Comparison of ENCODE assay signal across 12 mouse cellular contexts in the genomic region with DNA sequence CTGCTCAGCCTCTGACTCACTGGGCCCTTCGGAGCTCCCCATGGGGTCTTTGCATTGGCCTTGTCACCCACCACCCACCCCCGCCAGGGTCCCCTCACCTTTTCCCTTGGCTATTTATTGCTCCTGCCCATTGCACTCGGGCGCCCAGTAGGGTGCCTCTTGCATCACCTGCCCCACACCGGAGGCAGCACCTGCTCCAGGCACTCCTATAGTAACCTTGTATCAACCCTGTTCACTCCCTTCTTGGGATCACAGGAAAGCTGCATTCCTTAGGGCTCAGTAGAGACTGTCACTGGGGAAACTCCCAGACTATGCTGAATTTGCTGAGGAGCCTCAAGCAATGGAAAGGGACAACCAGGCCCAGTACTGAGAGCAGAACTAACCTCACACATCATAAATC. TPM values are rescaled to one million over a fixed set of nuclear protein-coding genes. Genes with fewer than 3 reads are reported as not detected.
DNase-seq lines count a peak whose midpoint lies in the region; ATAC-seq and TF ChIP-seq lines count a peak whose summit lies in the region.
"Had no signal": no experiment of that assay in that cellular context is flagged by ENCODE, and none has a peak within 500 bp of the region (broad histone marks: within the 10 kb centered on the region; RNA-seq: fewer than 3 reads in every experiment).

No protein-coding gene starts in this region.

- H3K4me3 ChIP-seq in forebrain, embryonic 10.5 days, result peak overlapping the region; percentile 12; the same call in 1 of the 2 replicates
- no peak overlapping the region for H3K4me3 ChIP-seq in forebrain, embryonic 11.5 days (ENCODE audit: low read depth, low read length)
- no peak overlapping the region for H3K4me3 ChIP-seq in kidney, embryonic 15.5 days (replicated peaks)
- H3K4me3 ChIP-seq in limb, embryonic 13.5 days, result no peak overlapping the region
- H3K4me3 ChIP-seq in stomach, postnatal 0 days (ENCODE audit: low read depth, low read length), result no peak overlapping the region
- H3K4me3 ChIP-seq: erythroblast, embryonic 14.5 days had no signal

- H3K27ac ChIP-seq in forebrain, embryonic 10.5 days, result peak overlapping the region; percentile 66
- H3K27ac ChIP-seq in forebrain, embryonic 11.5 days (ENCODE audit: low read depth, low read length), result no peak overlapping the region
- H3K27ac ChIP-seq in kidney, embryonic 15.5 days, result peak overlapping the region; percentile 45; the same call in 1 of the 2 replicates
- H3K27ac ChIP-seq in limb, embryonic 13.5 days, result no peak overlapping the region
- H3K27ac ChIP-seq in stomach, postnatal 0 days (replicated peaks), result peak overlapping the region; percentile 20; the same call in 1 of the 2 replicates

- H3K27me3 ChIP-seq in forebrain, embryonic 10.5 days (ENCODE audit: poor library complexity, severe bottlenecking), result peaks cover 40% of the 10 kb centered on the region
- H3K27me3 ChIP-seq in forebrain, embryonic 11.5 days (ENCODE audit: control insufficient read depth, insufficient read depth, low read length), result no peaks in the 10 kb centered on the region
- no peaks in the 10 kb centered on the region for H3K27me3 ChIP-seq in kidney, embryonic 15.5 days
- no peaks in the 10 kb centered on the region for H3K27me3 ChIP-seq in limb, embryonic 13.5 days
- H3K27me3 ChIP-seq in stomach, postnatal 0 days (ENCODE audit: control insufficient read depth, insufficient read depth, low read length), result no peaks in the 10 kb centered on the region

- peaks cover 20% of the 10 kb centered on the region for H3K9me3 ChIP-seq in forebrain, embryonic 10.5 days
- H3K9me3 ChIP-seq in forebrain, embryonic 11.5 days (ENCODE audit: control insufficient read depth, low read length), result no peaks in the 10 kb centered on the region; the same call in 1 of the 2 replicates
- H3K9me3 ChIP-seq in kidney, embryonic 15.5 days (replicated peaks), result peaks cover 6% of the 10 kb centered on the region; the same call in 1 of the 2 replicates
- peaks cover 6% of the 10 kb centered on the region for H3K9me3 ChIP-seq in limb, embryonic 13.5 days
- H3K9me3 ChIP-seq in stomach, postnatal 0 days (ENCODE audit: control insufficient read depth, low read length), result no peaks in the 10 kb centered on the region

- no peak for TF ChIP-seq CTCF in stomach, postnatal 0 days (IDR thresholded peaks at IDR 0.05; ENCODE audit: low read depth)

- no peaks in the 10 kb centered on the region for H3K36me3 ChIP-seq in forebrain, embryonic 10.5 days (replicated peaks)
- no peaks in the 10 kb centered on the region for H3K36me3 ChIP-seq in forebrain, embryonic 11.5 days (ENCODE audit: control insufficient read depth, insufficient read depth, low read length)
- H3K36me3 ChIP-seq in kidney, embryonic 15.5 days, result no peaks in the 10 kb centered on the region
- H3K36me3 ChIP-seq in limb, embryonic 13.5 days, result no peaks in the 10 kb centered on the region
- H3K36me3 ChIP-seq in stomach, postnatal 0 days (ENCODE audit: control insufficient read depth, insufficient read depth, low read length), result no peaks in the 10 kb centered on the region

- WGBS in forebrain, embryonic 10.5 days, result 62% methylated on average over 5 of the region's 5 CpGs
- WGBS in forebrain, embryonic 11.5 days, result 65% methylated on average over 5 of the region's 5 CpGs
- 49% methylated on average over 5 of the region's 5 CpGs for WGBS in kidney, embryonic 15.5 days
- 37% methylated on average over 5 of the region's 5 CpGs for WGBS in limb, embryonic 13.5 days
- WGBS in stomach, postnatal 0 days, result 50% methylated on average over 5 of the region's 5 CpGs

- H3K4me2 ChIP-seq in forebrain, embryonic 11.5 days (ENCODE audit: low read depth, low read length, severe bottlenecking), result no peak overlapping the region
- no peak overlapping the region for H3K4me2 ChIP-seq in kidney, embryonic 15.5 days
- peak overlapping the region; percentile 30; the same call in 1 of the 2 replicates for H3K4me2 ChIP-seq in limb, embryonic 13.5 days (replicated peaks)
- H3K4me2 ChIP-seq in stomach, postnatal 0 days (replicated peaks; ENCODE audit: low read depth), result no peak overlapping the region

- no peak for DNase-seq in forebrain, embryonic 10.5 days (ENCODE audit: extremely low spot score, low spot score)
- DNase-seq in forebrain, embryonic 11.5 days (ENCODE audit: low spot score), result no peak
- no peak for DNase-seq in kidney, adult 11 months
- no peak for DNase-seq in stomach, postnatal 0 days (ENCODE audit: low spot score)
- no peak for DNase-seq in kidney, postnatal 25 days
- DNase-seq: kidney, adult 2 months; lung, adult 18-20 months; thymus, adult 18-20 months had no signal

- H3K9ac ChIP-seq in forebrain, embryonic 11.5 days (ENCODE audit: low read length), result no peak overlapping the region
- H3K9ac ChIP-seq in kidney, embryonic 15.5 days, result no peak overlapping the region
- no peak overlapping the region for H3K9ac ChIP-seq in limb, embryonic 13.5 days
- H3K9ac ChIP-seq in stomach, postnatal 0 days (ENCODE audit: low read length), result no peak overlapping the region

- ATAC-seq in forebrain, embryonic 11.5 days (replicated peaks; ENCODE audit: low FRiP score), result no peak
- no peak for ATAC-seq in kidney, embryonic 15.5 days (replicated peaks; ENCODE audit: low FRiP score)
- ATAC-seq in limb, embryonic 13.5 days (ENCODE audit: low FRiP score, low read depth), result no peak
- peak; percentile 80 for ATAC-seq in stomach, postnatal 0 days (ENCODE audit: low FRiP score, low TSS enrichment)
- no peak for ATAC-seq in erythroid progenitor cell, adult 5-6 weeks (replicated peaks; ENCODE audit: low FRiP score, poor library complexity, severe bottlenecking)

- no peak for TF ChIP-seq EP300 in stomach, postnatal 0 days (optimal IDR thresholded peaks at IDR 0.05)

- H3K4me1 ChIP-seq in forebrain, embryonic 10.5 days, result peaks cover 51% of the 10 kb centered on the region
- peaks cover 10% of the 10 kb centered on the region; the same call in 1 of the 2 replicates for H3K4me1 ChIP-seq in forebrain, embryonic 11.5 days (replicated peaks; ENCODE audit: control insufficient read depth, insufficient read depth, low read length)
- H3K4me1 ChIP-seq in kidney, embryonic 15.5 days, result peaks cover 50% of the 10 kb centered on the region
- peaks cover 40% of the 10 kb centered on the region for H3K4me1 ChIP-seq in limb, embryonic 13.5 days
- H3K4me1 ChIP-seq in stomach, postnatal 0 days (replicated peaks; ENCODE audit: control insufficient read depth, insufficient read depth), result 0 out of 2 replicates have a peak, but pooled peaks cover 2% of the 10 kb centered on the region

RNA-seq across cellular contexts. Expression of a gene that starts 6.9 kb away (rescaled TPM):
- polyA plus RNA-seq in forebrain, embryonic 10.5 days (2016; fragmentation: Nextera tagmentation; extraction: Ambion mirVana), result 3.9 and 4.1 TPM in 2 replicates
- 8.7 and 9.4 TPM in 2 replicates for polyA plus RNA-seq in forebrain, embryonic 11.5 days (2014; fragmentation: Nextera tagmentation; extraction: Ambion mirVana)
- polyA plus RNA-seq in kidney, embryonic 15.5 days (2015; fragmentation: Nextera tagmentation; extraction: Ambion mirVana), result 4.4 and 4.7 TPM in 2 replicates
- 0.69 and 0.72 TPM in 2 replicates for polyA plus RNA-seq in limb, embryonic 13.5 days (2015; fragmentation: Nextera tagmentation; extraction: Ambion mirVana)
- 0.79 and 0.98 TPM in 2 replicates for polyA plus RNA-seq in stomach, postnatal 0 days (2015; fragmentation: Nextera tagmentation; extraction: Ambion mirVana)
- total RNA-seq in erythroid progenitor cell, adult 5-6 weeks (2015; ENCODE audit: low replicate concordance), result 2.9 TPM in 1 of 2 replicates, not detected in the other
- 0.39 TPM in 1 of 2 replicates, not detected in the other for total RNA-seq in erythroid progenitor cell, adult 5-6 weeks (2017; ENCODE audit: low replicate concordance)

Comparison
In these comparisons a context has a peak if more than half of its experiments do, and no peak if none do; other contexts are left out.
1. H3K27ac ChIP-seq: peak in forebrain, embryonic 10.5 days (single experiment), kidney, embryonic 15.5 days (single experiment) and stomach, postnatal 0 days (single experiment); none in forebrain, embryonic 11.5 days (single experiment) and limb, embryonic 13.5 days (single experiment).